In genomic region chr1:78292397-78292796, GRCm38 (mm10) we compare ENCODE assay signal across 28 mouse cellular contexts. TPM values are rescaled to one million over a fixed set of nuclear protein-coding genes. Genes with fewer than 3 reads are reported as not detected.
DNase-seq lines count a peak whose midpoint lies in the region; ATAC-seq and TF ChIP-seq lines count a peak whose summit lies in the region.
"Had no signal": no experiment of that assay in that cellular context is flagged by ENCODE, and none has a peak within 500 bp of the region (broad histone marks: within the 10 kb centered on the region; RNA-seq: fewer than 3 reads in every experiment).

No protein-coding gene starts in this region.

- ATAC-seq in lung, postnatal 0 days: peak; percentile 97
- ATAC-seq: CD4-positive, CD25-positive, alpha-beta regulatory T cell, adult 4 months; forebrain, embryonic 16.5 days had no signal

- no peaks in the 10 kb centered on the region for H3K36me3 ChIP-seq in lung, postnatal 0 days (ENCODE audit: insufficient read depth, low read length)
- H3K36me3 ChIP-seq: embryonic facial prominence, embryonic 10.5 days; embryonic facial prominence, embryonic 13.5 days; forebrain, embryonic 12.5 days; heart, embryonic 10.5 days; heart, embryonic 13.5 days; hindbrain, embryonic 12.5 days; hindbrain, embryonic 15.5 days had no signal

- H3K27me3 ChIP-seq in lung, postnatal 0 days (replicated peaks; ENCODE audit: insufficient read depth, low read length): no peaks in the 10 kb centered on the region
- H3K27me3 ChIP-seq: embryonic facial prominence, embryonic 13.5 days; forebrain, embryonic 12.5 days; hindbrain, embryonic 12.5 days; hindbrain, embryonic 15.5 days had no signal

- H3K27ac ChIP-seq in lung, postnatal 0 days (ENCODE audit: low read length): no peak overlapping the region
- H3K27ac ChIP-seq: embryonic facial prominence, embryonic 10.5 days; embryonic facial prominence, embryonic 13.5 days; forebrain, embryonic 12.5 days; heart, embryonic 10.5 days; heart, embryonic 13.5 days; hindbrain, embryonic 12.5 days; hindbrain, embryonic 15.5 days had no signal

- TF ChIP-seq EP300 in lung, postnatal 0 days (IDR thresholded peaks at IDR 0.05): peak; percentile 92

- H3K4me2 ChIP-seq in lung, postnatal 0 days (replicated peaks; ENCODE audit: low read depth, low read length): no peak overlapping the region
- H3K4me2 ChIP-seq: embryonic facial prominence, embryonic 13.5 days; forebrain, embryonic 12.5 days; heart, embryonic 13.5 days; hindbrain, embryonic 12.5 days; hindbrain, embryonic 15.5 days had no signal

- TF ChIP-seq CTCF in lung, adult 2 months (IDR thresholded peaks at IDR 0.05; ENCODE audit: insufficient read depth, low read length): no peak
- TF ChIP-seq CTCF in lung, postnatal 0 days (IDR thresholded peaks at IDR 0.05): no peak

- WGBS in lung, adult 2 months: 67% methylated on average over 3 of the region's 3 CpGs
- 50% methylated on average over 3 of the region's 3 CpGs for WGBS in lung, postnatal 0 days

- no peaks in the 10 kb centered on the region for H3K9me3 ChIP-seq in lung, postnatal 0 days (ENCODE audit: low read length)
- H3K9me3 ChIP-seq: embryonic facial prominence, embryonic 10.5 days; embryonic facial prominence, embryonic 13.5 days; forebrain, embryonic 12.5 days; heart, embryonic 10.5 days; heart, embryonic 13.5 days; hindbrain, embryonic 12.5 days; hindbrain, embryonic 15.5 days had no signal

- H3K9ac ChIP-seq in lung, postnatal 0 days (replicated peaks; ENCODE audit: low read depth): no peak overlapping the region
- H3K9ac ChIP-seq: embryonic facial prominence, embryonic 13.5 days; forebrain, embryonic 12.5 days; heart, embryonic 13.5 days; hindbrain, embryonic 12.5 days; hindbrain, embryonic 15.5 days had no signal

- H3K4me1 ChIP-seq in lung, adult 2 months (ENCODE audit: control insufficient read depth, insufficient read depth, low read length): peaks cover 4% of the 10 kb centered on the region
- H3K4me1 ChIP-seq in lung, postnatal 0 days (ENCODE audit: insufficient read depth, low read depth, low read length): no peaks in the 10 kb centered on the region
- H3K4me1 ChIP-seq: embryonic facial prominence, embryonic 10.5 days; embryonic facial prominence, embryonic 13.5 days; forebrain, embryonic 12.5 days; heart, embryonic 10.5 days; heart, embryonic 13.5 days; hindbrain, embryonic 12.5 days; hindbrain, embryonic 15.5 days had no signal

- no peak for TF ChIP-seq POLR2A in lung, adult 2 months (IDR thresholded peaks at IDR 0.05; ENCODE audit: borderline replicate concordance, extremely low read depth, low read depth, low read length)

- H3K4me3 ChIP-seq in lung, adult 2 months (replicated peaks; ENCODE audit: extremely low read depth, low read depth, low read length): no peak overlapping the region
- no peak overlapping the region for H3K4me3 ChIP-seq in lung, postnatal 0 days (ENCODE audit: low read depth, low read length)
- H3K4me3 ChIP-seq: embryonic facial prominence, embryonic 10.5 days; embryonic facial prominence, embryonic 13.5 days; erythroblast, embryonic 14.5 days; forebrain, embryonic 12.5 days; heart, embryonic 10.5 days; heart, embryonic 13.5 days; hindbrain, embryonic 12.5 days; hindbrain, embryonic 15.5 days had no signal

- peak; percentile 48 for DNase-seq in lung, adult 2 months
- DNase-seq in lung, postnatal 0 days (ENCODE audit: low spot score): peak; percentile 89
- peak; percentile 89 for DNase-seq in lung, postnatal 25 days (ENCODE audit: low spot score)
- DNase-seq in kidney, postnatal 4 days: no peak
- no peak for DNase-seq in gastrocnemius, adult 8-10 months (ENCODE audit: low spot score in 2 of 2)
- DNase-seq in heart, adult 8-10 months (ENCODE audit: low spot score): no peak
- DNase-seq: adrenal gland, adult 2 months; adrenal gland, postnatal 14 days; cerebellum, adult 11 months; cerebellum, adult 2 months; cerebellum, adult 9-11 months; cerebellum, postnatal 25 days; embryo, embryonic 11 days; gastrocnemius, postnatal 14 days; heart, adult 18-20 months; heart, postnatal 14 days had no signal

RNA-seq across cellular contexts. Expression of gene Sgpp2, which starts 17.7 kb away (rescaled TPM):
- polyA plus RNA-seq in lung, adult 2 months (2012; rRNA removed): 25.1 and 33.7 TPM in 2 replicates
- polyA plus RNA-seq in lung, postnatal 0 days (2015; fragmentation: Nextera tagmentation; extraction: Ambion mirVana): 10.9 and 14.0 TPM in 2 replicates
- total RNA-seq in gastrocnemius, adult 8-10 months (2022): not detected
- under 1 TPM in 3 of 4 experiments, not detected in 1; 0.06 TPM for total RNA-seq in heart, adult 8-10 months (2022)
- total RNA-seq: gastrocnemius, adult 18-20 months; gastrocnemius, postnatal 4 days had no signal
- polyA plus RNA-seq: erythroblast, embryonic 14.5 days had no signal

Comparison
In these comparisons a context has a peak if more than half of its experiments do, and no peak if none do; other contexts are left out.
1. DNase-seq: peak in lung, adult 2 months (single experiment), lung, postnatal 0 days (single experiment) and lung, postnatal 25 days (single experiment); none in kidney, postnatal 4 days (0 of 2), gastrocnemius, adult 8-10 months (0 of 2) and heart, adult 8-10 months (single experiment).